Mouse (Mus musculus) cerebellum, adult 2 months (tissue): ENCODE results near the gene Olfr68. TPM values are rescaled to one million over a fixed set of nuclear protein-coding genes. Genes with fewer than 3 reads are reported as not detected.
A peak's percentile ranks its signal among the peaks of the same experiment; 100 is the strongest.
"Not testable (repeated sequence)": the region's sequence is repeated elsewhere in the genome, so short reads cannot be mapped to it uniquely, and the experiment has no call there.

ENCODE experiments used
- DNase-seq, 2 experiments: peaks; one replicate each; pipeline ENCODE4 v3.0.0; 2021
- H3K27ac ChIP-seq: fragments of 200-500 bp; 2 replicates; pipeline ENCODE4 v1.5.1; 2012; ENCODE audit warnings: low read length, control low read depth, inconsistent platforms; ENCODE audit not compliant: insufficient read depth
- H3K27me3 ChIP-seq: fragments of 200-500 bp; 2 replicates; pipeline ENCODE4 v1.6.1; 2012; ENCODE audit warnings: inconsistent platforms, mild to moderate bottlenecking, low read length, moderate library complexity; ENCODE audit not compliant: control insufficient read depth, insufficient read depth
- H3K4me1 ChIP-seq: fragments of 200-500 bp; 2 replicates; pipeline ENCODE4 v1.6.1; 2011; ENCODE audit warnings: low read length; ENCODE audit not compliant: control insufficient read depth, insufficient read depth
- H3K4me3 ChIP-seq: fragments of 200-500 bp; replicated peaks from 2 replicates; pipeline ENCODE3; 2011; ENCODE audit warnings: mild to moderate bottlenecking, low read depth, low read length, control low read depth; ENCODE audit not compliant: insufficient read depth
- CTCF ChIP-seq: fragments of 200-500 bp; IDR thresholded peaks from 2 replicates; pipeline ENCODE4 v1.5.1; 2011; ENCODE audit warnings: low read depth, mild to moderate bottlenecking, control low read depth, low read length, moderate library complexity, borderline replicate concordance; ENCODE audit not compliant: insufficient read depth
- POLR2A ChIP-seq: fragments of 200-500 bp; IDR thresholded peaks from 2 replicates; pipeline ENCODE4 v1.6.1; 2011; ENCODE audit warnings: low read length, control low read depth, borderline replicate concordance; ENCODE audit not compliant: insufficient read depth
- whole genome bisulfite sequencing: fragments of 180-500 bp; shearing (Covaris S2); methylation state at CpG from one replicate; pipeline ENCODE4 v1.1.7; 2018; 5-methylcytosine and 5-hydroxymethylcytosine counted together
- polyA plus RNA-seq: library from polyadenylated mRNA; depleted of rRNA; stranded (reverse); fragments of >200 nt; gene quantifications from 2 replicates; pipeline ENCODE4 v1.2.3, GENCODE M21; 2012

The Olfr68 gene
- polyA plus RNA-seq, 1 experiment = not detected

GRCm38 (mm10) chr7:103812174-103812573 is 32.7 kb upstream of the Olfr68 start:
- 70% methylated on average over 1 of the region's 1 CpGs for WGBS

GRCm38 (mm10) chr7:103811223-103811845 is 31.8 kb upstream of the Olfr68 start:
- Histone ChIP-seq H3K27me3 (no peaks in the 10 kb centered on the region), H3K4me3 (no peak overlapping the region), H3K4me1 (no peaks in the 10 kb centered on the region), H3K27ac (no peak overlapping the region)
- 78% methylated on average over 1 of the region's 1 CpGs for WGBS
- no peak for DNase-seq
- no peak for TF ChIP-seq POLR2A
- no peak for TF ChIP-seq CTCF

More at GRCm38 (mm10) chr7:103812174-103812573, 32.7 kb upstream of the Olfr68 start:
- H3K4me1 ChIP-seq = no peaks in the 10 kb centered on the region
- no peak overlapping the region for H3K4me3 ChIP-seq
- no peak overlapping the region for H3K27ac ChIP-seq
- TF ChIP-seq CTCF (no peak), POLR2A (no peak)
- no peaks in the 10 kb centered on the region for H3K27me3 ChIP-seq
- DNase-seq = no peak

- no peak overlapping the region for H3K27ac ChIP-seq
- DNase-seq = no peak
- no peaks in the 10 kb centered on the region for H3K27me3 ChIP-seq
- 71% methylated on average over 3 of the region's 3 CpGs for WGBS
- H3K4me3 ChIP-seq = no peak overlapping the region
- TF ChIP-seq POLR2A = no peak
- TF ChIP-seq CTCF = no peak
- H3K4me1 ChIP-seq = no peaks in the 10 kb centered on the region
Observed at GRCm38 (mm10) chr7:103810746-103811145, 31.2 kb upstream of the Olfr68 start.

GRCm38 (mm10) chr7:103810296-103810695 is 30.8 kb upstream of the Olfr68 start:
- TF ChIP-seq CTCF (no peak), POLR2A (no peak)
- H3K4me3 ChIP-seq = no peak overlapping the region
- H3K27ac ChIP-seq = no peak overlapping the region
- no peaks in the 10 kb centered on the region for H3K4me1 ChIP-seq
- no peak for DNase-seq
- no peaks in the 10 kb centered on the region for H3K27me3 ChIP-seq
- 76% methylated on average over 1 of the region's 1 CpGs for WGBS

GRCm38 (mm10) chr7:103809801-103810155 is 30.3 kb upstream of the Olfr68 start:
- Histone ChIP-seq H3K27me3 (no peaks in the 10 kb centered on the region), H3K27ac (no peak overlapping the region), H3K4me1 (no peaks in the 10 kb centered on the region), H3K4me3 (no peak overlapping the region)
- no peak for DNase-seq
- WGBS = 58% methylated on average over 1 of the region's 1 CpGs
- TF ChIP-seq CTCF (no peak), POLR2A (no peak)

- 70% methylated on average over 5 of the region's 5 CpGs for WGBS
- DNase-seq = no peak
- Histone ChIP-seq H3K27me3 (no peaks in the 10 kb centered on the region), H3K4me3 (no peak overlapping the region), H3K27ac (no peak overlapping the region), H3K4me1 (no peaks in the 10 kb centered on the region)
- no peak for TF ChIP-seq CTCF
- no peak for TF ChIP-seq POLR2A
Observed at GRCm38 (mm10) chr7:103808971-103809800, 29.7 kb upstream of the Olfr68 start.

- WGBS = 65% methylated on average over 2 of the region's 2 CpGs
- not testable (repeated sequence) for DNase-seq, H3K4me1 ChIP-seq, H3K4me3 ChIP-seq, H3K27me3 ChIP-seq, H3K27ac ChIP-seq
Observed at GRCm38 (mm10) chr7:103808120-103808519, 28.6 kb upstream of the Olfr68 start.

- Histone ChIP-seq H3K4me3 (no peak overlapping the region), H3K27me3 (no peaks in the 10 kb centered on the region), H3K27ac (no peak overlapping the region), H3K4me1 (no peaks in the 10 kb centered on the region)
- TF ChIP-seq CTCF (no peak), POLR2A (no peak)
- 49% methylated on average over 1 of the region's 1 CpGs for WGBS
- peak in 1 of 2 experiments; percentile 1 for DNase-seq
Observed at GRCm38 (mm10) chr7:103806856-103807255, 27.4 kb upstream of the Olfr68 start.
